Mouse (Mus musculus) lung, postnatal 0 days (tissue): ENCODE measurements around the gene Mcm2.

Source experiments
- CTCF ChIP-seq: IDR thresholded peaks from 2 replicates; pipeline ENCODE4 v1.5.1; 2016; ENCODE audit warnings: antibody characterized with exemption, mild to moderate bottlenecking
- EP300 ChIP-seq: IDR thresholded peaks from 2 replicates; pipeline ENCODE4 v1.6.1; 2016; ENCODE audit warnings: antibody characterized with exemption, mild to moderate bottlenecking, control low read depth

GRCm38 (mm10) chr6:88885644-88886416, 12.8 kb downstream of the Mcm2 start:
- TF ChIP-seq EP300 = no peak
- TF ChIP-seq CTCF = no peak
